Mouse (Mus musculus): ENCODE measurements around the gene Myo19.

- no peak for TF ChIP-seq CTCF (IDR thresholded peaks at IDR 0.05; ENCODE audit: low read depth)
- no peak for TF ChIP-seq EP300 (IDR thresholded peaks at IDR 0.05; ENCODE audit: low read depth)
Observed at GRCm38 (mm10) chr11:84945841-84946240, 65.9 kb downstream of the Myo19 start.
